Mouse (Mus musculus) ES-E14 (cell line): ENCODE data around the gene Pi4kb.

ENCODE experiments used
- CHD2 ChIP-seq: IDR thresholded peaks from 2 replicates; pipeline ENCODE4 v1.6.1; 2014; ENCODE audit warnings: mild to moderate bottlenecking, low read depth, low read length, inconsistent platforms
- ZC3H11A ChIP-seq: IDR thresholded peaks from 2 replicates; pipeline ENCODE4 v1.6.1; 2012; ENCODE audit warnings: low read depth, mild to moderate bottlenecking, inconsistent platforms, low read length, borderline replicate concordance

DNA sequence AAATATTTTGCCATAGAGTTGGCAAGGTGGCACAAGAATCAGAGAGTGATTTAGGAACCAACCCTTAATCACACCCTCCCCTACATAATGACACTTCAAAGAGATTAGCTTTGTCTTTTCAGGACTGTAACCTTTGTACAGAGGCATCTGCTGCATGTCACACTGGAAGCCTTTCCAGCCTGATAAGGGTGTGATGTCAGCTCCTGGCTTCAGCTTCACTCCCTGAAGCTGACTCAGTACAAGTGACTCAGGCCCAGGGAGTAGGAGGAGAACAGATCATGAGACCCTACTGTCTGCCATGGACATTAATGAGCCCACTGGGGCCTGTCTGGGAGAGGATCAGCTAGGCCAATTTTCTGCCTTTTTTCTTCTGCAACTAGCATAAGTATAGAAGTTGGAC is 13.0 kb downstream of the Pi4kb start:
- TF ChIP-seq ZC3H11A, result no peak
- no peak for TF ChIP-seq CHD2
